Mouse (Mus musculus) limb, embryonic 13.5 days (tissue): ENCODE results near the gene Cyct. TPM values are rescaled to one million over a fixed set of nuclear protein-coding genes. Genes with fewer than 3 reads are reported as not detected.

Source experiments
- ATAC-seq: fragments of 200-750 bp; cut with Nextera tagmentation; 2 replicates; pipeline ENCODE4 v1.8.0; 2017; ENCODE audit warnings: low read depth, moderate number of reproducible peaks, moderate TSS enrichment; ENCODE audit not compliant: low FRiP score
- H3K27ac ChIP-seq: fragments of 300-500 bp; sonication (generic); 2 replicates; pipeline ENCODE4 v1.5.1; 2015; ENCODE audit warnings: inconsistent platforms, mild to moderate bottlenecking, moderate library complexity
- H3K27me3 ChIP-seq: fragments of 300-500 bp; sonication (generic); 2 replicates; pipeline ENCODE4 v1.6.1; 2015; ENCODE audit warnings: mild to moderate bottlenecking, inconsistent platforms
- H3K36me3 ChIP-seq: fragments of 300-500 bp; sonication (generic); 2 replicates; pipeline ENCODE4 v1.6.1; 2015; ENCODE audit warnings: inconsistent platforms, mild to moderate bottlenecking, moderate library complexity
- H3K4me1 ChIP-seq: fragments of 300-500 bp; sonication (generic); 2 replicates; pipeline ENCODE4 v1.6.1; 2015; ENCODE audit warnings: inconsistent platforms
- H3K4me2 ChIP-seq: fragments of 300-500 bp; sonication (generic); replicated peaks from 2 replicates; pipeline ENCODE4 v1.6.1; 2015; ENCODE audit warnings: inconsistent platforms, mild to moderate bottlenecking, moderate library complexity
- H3K4me3 ChIP-seq: fragments of 300-500 bp; sonication (generic); 2 replicates; pipeline ENCODE4 v1.5.1; 2015; ENCODE audit warnings: moderate library complexity, mild to moderate bottlenecking, inconsistent platforms
- H3K9ac ChIP-seq: fragments of 300-500 bp; sonication (generic); 2 replicates; pipeline ENCODE4 v1.6.1; 2015; ENCODE audit warnings: mild to moderate bottlenecking, inconsistent platforms
- H3K9me3 ChIP-seq: fragments of 300-500 bp; sonication (generic); 2 replicates; pipeline ENCODE4 v1.6.1; 2016; ENCODE audit warnings: inconsistent platforms
- WGBS: fragments of 180-500 bp; shearing (Covaris S2); methylation state at CpG from one replicate; pipeline ENCODE4 v1.1.7; 2015; 5-methylcytosine and 5-hydroxymethylcytosine counted together
- polyA plus RNA-seq: library from polyadenylated mRNA; unstranded; fragments of >200 nt; fragmentation: Nextera tagmentation; extraction: Ambion mirVana; gene quantifications from 2 replicates; pipeline ENCODE4 v1.2.1, GENCODE M21; 2015

Cyct gene
- polyA plus RNA-seq: not detected in 2 replicates

DNA sequence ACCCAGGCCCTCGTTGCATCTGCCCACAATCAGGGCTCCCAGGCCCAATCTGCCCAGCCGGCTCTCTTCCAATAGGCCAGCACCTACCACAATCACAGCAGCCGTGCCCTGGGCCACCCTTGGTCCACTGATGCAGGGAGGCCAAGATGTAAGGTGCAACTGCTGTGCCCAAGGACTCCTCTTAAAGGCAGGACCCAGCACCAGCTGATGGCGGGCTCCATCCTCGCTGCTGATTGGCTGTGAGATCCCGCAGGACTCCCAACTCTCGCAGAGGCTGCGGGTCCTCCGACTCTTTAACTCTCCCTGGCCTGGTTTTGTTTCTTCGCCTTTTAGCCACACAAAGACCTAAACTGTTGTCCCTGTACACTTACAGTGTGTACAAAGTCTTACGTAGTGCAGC, at the start of gene Cyct:
Gene Cyct, minus strand, starts transcription at position 225 of the 400 bp plus-strand sequence.
- Histone ChIP-seq H3K4me2 (no peak within 1 kb of the TSS), H3K27me3 (no peaks in the 10 kb centered on the region), H3K9ac (no peak within 1 kb of the TSS), H3K36me3 (no peaks in the 10 kb centered on the region), H3K27ac (no peak within 1 kb of the TSS), H3K4me3 (no peak within 1 kb of the TSS), H3K4me1 (no peaks in the 10 kb centered on the region), H3K9me3 (no peaks in the 10 kb centered on the region)
- whole genome bisulfite sequencing: 87% methylated on average over 11 of the region's 11 CpGs
- no peak for ATAC-seq

DNA sequence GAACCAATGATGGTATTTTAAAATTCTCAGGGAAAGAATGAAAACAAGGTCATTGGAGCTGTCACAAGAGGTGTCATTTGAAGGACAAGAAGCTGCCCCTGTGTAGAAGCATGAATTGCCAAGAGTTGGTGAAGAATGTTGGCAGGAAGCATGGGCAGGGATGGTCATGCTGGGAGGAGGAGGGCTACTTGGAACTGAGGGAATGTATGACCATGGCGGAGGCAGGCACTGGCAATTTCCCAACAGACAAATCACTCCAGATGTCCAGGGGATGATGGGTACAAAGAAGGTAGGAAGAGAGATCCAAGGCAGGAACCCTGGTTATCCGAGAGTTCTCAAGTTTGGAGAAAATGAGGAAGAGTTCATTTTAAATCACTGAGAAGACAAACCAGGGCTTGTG, 49.7 kb upstream of the Cyct start:
- Histone ChIP-seq H3K4me3 (no peak overlapping the region), H3K9ac (no peak overlapping the region), H3K9me3 (no peaks in the 10 kb centered on the region), H3K27ac (no peak overlapping the region), H3K4me1 (peaks cover 8% of the 10 kb centered on the region), H3K4me2 (no peak overlapping the region), H3K36me3 (no peaks in the 10 kb centered on the region), H3K27me3 (peaks cover 1% of the 10 kb centered on the region; the same call in 1 of the 2 replicates)
- no peak for ATAC-seq
- WGBS: 91% methylated on average over 2 of the region's 2 CpGs

DNA sequence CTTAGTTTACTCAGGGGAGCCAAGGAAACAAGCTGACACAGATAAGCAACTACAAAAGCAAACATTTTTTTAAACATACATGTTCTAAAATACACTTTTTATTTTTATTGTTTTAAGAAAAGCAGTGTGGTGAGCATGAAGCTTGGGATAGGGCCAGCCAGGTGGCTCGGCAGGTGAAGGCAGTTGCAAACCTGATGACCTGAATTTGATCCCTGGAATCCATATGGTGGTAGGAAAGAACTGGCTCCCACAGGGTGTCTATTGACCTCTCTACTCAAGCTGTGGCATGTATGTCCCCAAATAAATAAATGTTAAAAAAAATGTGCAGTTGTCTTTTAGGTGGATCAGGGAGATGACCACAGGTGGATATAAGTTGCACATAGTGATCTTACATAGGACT, 49.3 kb upstream of the Cyct start:
- Histone ChIP-seq H3K9ac (no peak overlapping the region), H3K4me2 (no peak overlapping the region), H3K27ac (no peak overlapping the region), H3K9me3 (no peaks in the 10 kb centered on the region), H3K4me1 (peaks cover 13% of the 10 kb centered on the region), H3K4me3 (no peak overlapping the region), H3K27me3 (peaks cover 6% of the 10 kb centered on the region), H3K36me3 (no peaks in the 10 kb centered on the region)
- no peak for ATAC-seq
- 55% methylated on average over 1 of the region's 1 CpGs for WGBS

DNA sequence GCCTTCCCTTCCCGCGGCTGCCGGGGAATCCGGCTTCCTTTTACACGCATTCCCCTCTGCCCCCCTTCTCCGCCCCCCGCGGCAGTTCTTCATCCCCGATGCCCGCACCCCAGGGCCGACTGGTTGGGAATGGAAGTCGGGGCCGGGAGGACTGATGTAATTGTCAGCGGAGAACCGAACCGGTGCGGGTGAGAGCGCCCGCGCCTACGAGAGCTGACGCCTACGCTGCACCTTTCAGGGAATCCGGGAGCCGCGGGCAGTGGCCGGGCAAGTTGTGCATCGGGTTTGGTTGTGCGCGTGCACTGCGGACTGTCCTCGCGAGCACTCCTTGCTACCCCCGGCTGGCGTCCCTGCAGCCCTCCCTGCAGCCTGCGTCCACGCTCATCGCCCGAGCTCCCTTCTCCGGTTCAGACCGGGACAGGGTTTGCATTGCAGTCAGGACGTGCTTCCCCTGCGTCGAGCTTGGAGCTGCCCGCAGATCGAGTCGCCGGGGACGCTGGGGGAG, 46.7 kb upstream of the Cyct start:
- H3K4me2 ChIP-seq: peak overlapping the region; percentile 88
- H3K9me3 ChIP-seq: no peaks in the 10 kb centered on the region
- H3K36me3 ChIP-seq: no peaks in the 10 kb centered on the region
- ATAC-seq: peak; percentile 38
- peak overlapping the region; percentile 93 for H3K4me3 ChIP-seq
- WGBS: under 1% methylated on average over 48 of the region's 49 CpGs
- peaks cover 16% of the 10 kb centered on the region for H3K4me1 ChIP-seq
- peaks cover 11% of the 10 kb centered on the region for H3K27me3 ChIP-seq
- peak overlapping the region; percentile 89 for H3K9ac ChIP-seq
- peak overlapping the region; percentile 76; the same call in 1 of the 2 replicates for H3K27ac ChIP-seq

DNA sequence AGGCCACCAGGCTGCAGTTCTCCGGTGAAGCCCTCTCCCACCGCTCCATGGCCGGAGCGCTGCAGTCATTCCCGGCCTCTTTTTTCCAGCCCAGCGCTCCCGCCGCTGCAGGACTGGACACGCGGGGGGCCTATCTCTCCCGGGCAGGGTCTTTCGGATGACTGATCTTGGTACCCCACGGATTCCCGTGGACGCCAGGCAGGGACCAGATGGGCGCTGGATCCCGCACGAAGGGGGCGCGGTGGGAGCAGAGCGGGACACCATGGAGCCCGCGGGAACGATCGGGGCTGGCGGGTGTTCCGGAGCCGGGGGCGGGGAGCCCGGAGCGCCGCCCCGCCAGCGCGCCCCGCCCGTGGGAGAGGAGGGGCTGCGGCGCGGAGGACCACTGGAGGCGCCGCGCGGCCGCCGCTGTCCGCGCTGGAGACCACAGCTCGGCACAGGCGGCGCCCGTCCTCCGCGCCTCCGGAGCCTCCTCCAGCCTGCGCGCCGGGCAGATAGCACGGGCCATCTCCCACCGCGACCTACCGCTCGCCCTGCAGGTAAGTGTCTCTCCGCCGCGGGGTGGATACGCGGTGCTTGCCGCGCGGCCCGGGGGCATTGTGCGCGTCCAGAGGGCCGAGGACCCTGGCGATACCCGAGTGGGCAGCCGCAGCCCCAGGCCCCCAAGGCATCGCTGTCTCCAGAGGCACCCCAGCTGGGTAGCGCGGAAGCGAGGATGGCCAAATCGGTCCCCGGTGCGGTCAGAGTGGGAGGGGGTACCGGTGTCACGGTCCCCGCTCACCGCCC, 46.1 kb upstream of the Cyct start, which contains the start of gene Osbpl6:
Gene Osbpl6, plus strand, starts transcription at position 358 of the 786 bp plus-strand sequence.
- H3K4me3 ChIP-seq: peak within 1 kb of the TSS; percentile 93
- H3K27me3 ChIP-seq: peaks cover 11% of the 10 kb centered on the region
- H3K9me3 ChIP-seq: no peaks in the 10 kb centered on the region
- under 1% methylated on average over 78 of the region's 89 CpGs for WGBS
- H3K27ac ChIP-seq: peak within 1 kb of the TSS; percentile 76
- H3K9ac ChIP-seq: peak within 1 kb of the TSS; percentile 89
- ATAC-seq: peak; percentile 94
- H3K4me1 ChIP-seq: peaks cover 16% of the 10 kb centered on the region
- H3K4me2 ChIP-seq: peak within 1 kb of the TSS; percentile 88
- H3K36me3 ChIP-seq: no peaks in the 10 kb centered on the region

DNA sequence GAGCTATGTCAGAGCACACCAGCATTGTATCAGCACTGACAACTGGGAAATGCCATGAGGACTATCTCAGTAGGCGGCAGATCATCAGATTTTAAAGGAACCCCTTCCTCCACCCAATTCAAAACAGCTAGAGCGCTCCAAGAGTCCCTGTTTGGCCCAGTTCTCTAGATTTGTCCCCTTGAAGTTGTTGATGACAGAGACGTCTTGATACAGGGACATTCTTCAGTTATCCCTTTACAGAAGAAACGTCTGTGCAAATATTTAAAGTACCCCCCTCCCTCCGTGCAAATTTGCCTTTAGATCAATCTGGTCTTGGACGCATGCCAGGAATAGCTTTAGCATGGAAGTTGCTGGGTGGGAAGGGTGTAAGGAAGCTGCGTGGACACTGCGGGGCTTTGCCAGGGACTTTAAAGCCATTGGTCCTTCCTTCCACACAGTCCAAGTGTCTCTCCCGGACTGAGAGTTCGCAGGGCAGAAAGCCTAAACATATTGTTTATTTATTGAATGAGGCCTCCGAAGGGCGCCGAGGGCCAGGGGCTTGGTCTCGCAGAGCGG, 45.4 kb upstream of the Cyct start:
- H3K9me3 ChIP-seq: no peaks in the 10 kb centered on the region
- H3K27ac ChIP-seq: peak overlapping the region; percentile 72
- peaks cover 16% of the 10 kb centered on the region for H3K4me1 ChIP-seq
- H3K4me2 ChIP-seq: peak overlapping the region; percentile 88
- H3K9ac ChIP-seq: peak overlapping the region; percentile 89
- H3K36me3 ChIP-seq: no peaks in the 10 kb centered on the region
- ATAC-seq: no peak; the same call in 1 of the 2 replicates
- peak overlapping the region; percentile 93 for H3K4me3 ChIP-seq
- peaks cover 11% of the 10 kb centered on the region for H3K27me3 ChIP-seq
- WGBS: 4% methylated on average over 15 of the region's 15 CpGs

DNA sequence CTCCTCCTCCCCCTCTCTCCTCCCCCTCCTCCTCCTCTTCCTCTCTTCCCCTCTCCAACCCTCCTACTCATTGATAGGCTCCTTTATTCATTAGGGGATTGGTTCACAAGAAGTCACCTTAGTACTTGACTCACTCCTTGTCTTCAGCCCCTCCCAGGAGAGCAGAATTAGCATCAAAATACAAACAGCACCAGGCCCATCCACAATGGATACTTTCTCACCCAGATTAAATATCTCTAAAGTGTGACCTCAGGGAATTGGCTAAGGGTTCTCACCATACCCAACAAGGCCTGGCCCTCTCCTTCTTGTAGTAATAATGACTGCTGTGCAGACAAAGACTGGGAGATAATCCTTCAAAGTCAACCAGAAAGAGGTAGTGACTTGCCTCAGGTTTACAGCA, 39.9 kb upstream of the Cyct start:
- H3K9ac ChIP-seq: no peak overlapping the region
- H3K4me3 ChIP-seq: no peak overlapping the region
- no peaks in the 10 kb centered on the region for H3K36me3 ChIP-seq
- H3K9me3 ChIP-seq: no peaks in the 10 kb centered on the region
- peaks cover 8% of the 10 kb centered on the region for H3K4me1 ChIP-seq
- H3K27me3 ChIP-seq: peaks cover 11% of the 10 kb centered on the region
- H3K4me2 ChIP-seq: no peak overlapping the region
- H3K27ac ChIP-seq: no peak overlapping the region
- ATAC-seq: no peak

DNA sequence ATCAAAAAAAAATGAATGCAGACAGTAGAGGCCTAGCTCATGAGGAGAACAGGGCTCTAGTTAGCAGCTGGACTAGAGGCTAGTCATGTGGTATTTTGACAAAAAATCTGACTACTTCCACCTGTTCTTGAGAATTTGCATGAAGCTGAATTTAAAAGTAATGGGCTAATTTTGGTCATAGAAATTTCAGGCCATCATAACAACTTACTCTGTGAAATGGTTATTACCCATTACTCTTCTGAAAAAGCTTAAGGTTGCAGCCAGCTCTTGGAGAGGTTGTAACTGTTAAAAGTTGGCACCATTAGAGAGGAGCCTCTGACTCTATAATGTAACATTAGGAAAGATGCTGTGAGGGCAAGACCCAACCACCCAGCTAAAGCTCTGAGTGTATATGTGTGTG, 26.3 kb upstream of the Cyct start:
- Histone ChIP-seq H3K9ac (no peak overlapping the region), H3K36me3 (peaks cover 33% of the 10 kb centered on the region), H3K4me1 (no peaks in the 10 kb centered on the region), H3K27ac (no peak overlapping the region), H3K4me3 (no peak overlapping the region), H3K27me3 (no peaks in the 10 kb centered on the region), H3K4me2 (no peak overlapping the region), H3K9me3 (no peaks in the 10 kb centered on the region)
- no peak for ATAC-seq

DNA sequence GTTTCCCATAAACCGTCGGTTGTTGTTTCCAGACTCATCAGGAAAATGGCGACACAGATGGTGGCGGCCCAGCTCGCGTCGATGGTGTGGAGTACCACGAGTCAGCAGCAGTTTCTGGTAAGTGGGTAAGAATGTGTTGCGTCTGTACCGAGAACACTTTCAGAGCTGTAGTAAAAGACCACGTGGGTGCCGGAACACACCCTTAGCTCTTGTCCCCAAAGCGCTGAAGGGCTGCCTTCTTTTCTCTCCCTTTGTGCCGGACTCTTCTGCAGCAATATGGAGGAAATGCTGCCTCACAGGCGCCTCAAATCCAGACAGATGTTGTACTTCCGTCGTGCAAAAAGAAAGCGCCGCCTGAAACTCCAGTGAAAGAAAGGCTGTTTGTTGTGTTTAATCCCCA, 18.4 kb upstream of the Cyct start:
- no peaks in the 10 kb centered on the region for H3K9me3 ChIP-seq
- H3K36me3 ChIP-seq: peaks cover 77% of the 10 kb centered on the region
- H3K4me3 ChIP-seq: no peak overlapping the region
- 93% methylated on average over 19 of the region's 19 CpGs for WGBS
- H3K4me1 ChIP-seq: no peaks in the 10 kb centered on the region
- H3K9ac ChIP-seq: no peak overlapping the region
- no peaks in the 10 kb centered on the region for H3K27me3 ChIP-seq
- no peak overlapping the region for H3K4me2 ChIP-seq
- no peak for ATAC-seq
- no peak overlapping the region for H3K27ac ChIP-seq

DNA sequence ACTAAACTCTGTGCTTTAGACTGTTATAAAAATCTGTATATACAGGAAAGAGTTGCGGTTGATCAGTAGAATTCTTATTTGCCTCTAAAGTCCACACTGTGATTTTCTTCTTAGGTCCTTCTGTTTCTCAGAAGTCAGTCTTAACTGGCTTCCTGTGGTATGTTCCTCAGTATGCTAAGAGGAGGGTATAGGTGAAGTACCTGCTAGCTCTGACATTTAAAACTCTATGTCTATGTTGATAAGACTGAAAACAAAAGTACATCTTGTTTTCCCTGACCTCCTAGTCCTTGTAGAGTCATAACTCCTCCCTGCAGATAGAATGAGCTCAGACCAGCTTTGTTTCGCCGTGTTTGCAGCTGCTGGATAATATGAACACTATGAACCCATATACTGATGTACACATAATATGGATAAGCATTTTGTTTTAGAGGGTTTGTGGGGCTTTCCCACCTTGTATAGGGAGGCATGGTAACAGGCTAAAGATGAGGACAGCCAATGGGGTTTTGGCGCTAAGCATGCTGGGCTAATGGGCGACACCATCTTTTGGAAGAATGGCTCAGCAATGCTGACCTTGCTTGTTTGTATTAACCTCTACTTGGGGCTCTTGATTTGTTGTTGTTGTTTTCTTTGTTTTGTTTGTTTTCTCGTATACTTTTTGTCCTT, 14.4 kb upstream of the Cyct start:
- Histone ChIP-seq H3K9ac (no peak overlapping the region), H3K36me3 (peaks cover 64% of the 10 kb centered on the region), H3K4me2 (no peak overlapping the region), H3K27ac (no peak overlapping the region), H3K4me1 (peaks cover 12% of the 10 kb centered on the region), H3K27me3 (no peaks in the 10 kb centered on the region), H3K9me3 (no peaks in the 10 kb centered on the region), H3K4me3 (no peak overlapping the region)
- no peak for ATAC-seq
- 92% methylated on average over 6 of the region's 6 CpGs for WGBS

- Histone ChIP-seq H3K36me3 (peaks cover 41% of the 10 kb centered on the region), H3K27ac (no peak overlapping the region), H3K9ac (no peak overlapping the region), H3K9me3 (no peaks in the 10 kb centered on the region), H3K27me3 (no peaks in the 10 kb centered on the region), H3K4me2 (no peak overlapping the region), H3K4me3 (no peak overlapping the region), H3K4me1 (peaks cover 12% of the 10 kb centered on the region)
- ATAC-seq: no peak
- WGBS: 87% methylated on average over 4 of the region's 4 CpGs
Measured at GRCm38 (mm10) chr2:76372244-76372643, 12.0 kb upstream of the Cyct start.

- Histone ChIP-seq H3K4me2 (peak overlapping the region; percentile 93), H3K9me3 (no peaks in the 10 kb centered on the region), H3K4me1 (peaks cover 12% of the 10 kb centered on the region), H3K36me3 (peaks cover 32% of the 10 kb centered on the region), H3K27me3 (no peaks in the 10 kb centered on the region), H3K9ac (peak overlapping the region; percentile 86), H3K4me3 (peak overlapping the region; percentile 95), H3K27ac (no peak overlapping the region)
- 4% methylated on average over 7 of the region's 7 CpGs for WGBS
- no peak for ATAC-seq
Measured at GRCm38 (mm10) chr2:76370656-76370922, 10.3 kb upstream of the Cyct start.
